Comparison of ENCODE assay signal across 23 mouse cellular contexts in genomic region chr16:16990021-16990420, GRCm38 (mm10). TPM values are rescaled to one million over a fixed set of nuclear protein-coding genes. Genes with fewer than 3 reads are reported as not detected.
DNase-seq lines count a peak whose midpoint lies in the region; ATAC-seq and TF ChIP-seq lines count a peak whose summit lies in the region.
"Had no signal": no experiment of that assay in that cellular context is flagged by ENCODE, and none has a peak within 500 bp of the region (broad histone marks: within the 10 kb centered on the region; RNA-seq: fewer than 3 reads in every experiment).

No protein-coding gene starts in this region.

- TF ChIP-seq EP300 in lung, postnatal 0 days (IDR thresholded peaks at IDR 0.05) = no peak

- peak; percentile 0 for DNase-seq in cerebellum, adult 9-10 months
- no peak for DNase-seq in cerebellum, postnatal 25 days
- peak; percentile 44 for DNase-seq in kidney, adult 9 months
- DNase-seq in lung, postnatal 0 days (ENCODE audit: low spot score) = peak; percentile 31
- DNase-seq in lung, postnatal 4 days = no peak
- DNase-seq: adrenal gland, adult 8-10 months; cerebellum, adult 18-20 months; cerebellum, adult 9-11 months; cerebellum, postnatal 36 days; gastrocnemius, postnatal 10 days; gastrocnemius, postnatal 36 days; heart, adult 2 months; heart, postnatal 14 days; heart, postnatal 4 days had no signal

- H3K36me3 ChIP-seq in kidney, embryonic 14.5 days (ENCODE audit: control insufficient read depth, insufficient read depth, low read length) = peaks cover 13% of the 10 kb centered on the region; the same call in 1 of the 2 replicates
- H3K36me3 ChIP-seq in lung, postnatal 0 days (ENCODE audit: insufficient read depth, low read length) = no peaks in the 10 kb centered on the region
- no peaks in the 10 kb centered on the region; the same call in 1 of the 2 replicates for H3K36me3 ChIP-seq in intestine, postnatal 0 days (ENCODE audit: control insufficient read depth, insufficient read depth)

- no peak overlapping the region for H3K27ac ChIP-seq in kidney, embryonic 14.5 days (ENCODE audit: low read depth, low read length)
- H3K27ac ChIP-seq in lung, postnatal 0 days (ENCODE audit: low read length) = no peak overlapping the region
- H3K27ac ChIP-seq in intestine, postnatal 0 days (ENCODE audit: low read depth, low read length) = no peak overlapping the region
- H3K27ac ChIP-seq: forebrain, embryonic 10.5 days; forebrain, embryonic 13.5 days; heart, adult 2 months; heart, embryonic 10.5 days; heart, embryonic 13.5 days; hindbrain, embryonic 14.5 days had no signal

- H3K9me3 ChIP-seq in kidney, embryonic 14.5 days (ENCODE audit: control insufficient read depth, low read length) = no peaks in the 10 kb centered on the region
- H3K9me3 ChIP-seq in lung, postnatal 0 days (ENCODE audit: low read length) = no peaks in the 10 kb centered on the region
- H3K9me3 ChIP-seq in intestine, postnatal 0 days (ENCODE audit: control insufficient read depth) = no peaks in the 10 kb centered on the region
- H3K9me3 ChIP-seq: forebrain, embryonic 13.5 days; heart, embryonic 10.5 days; heart, embryonic 13.5 days had no signal

- TF ChIP-seq CTCF in lung, postnatal 0 days (IDR thresholded peaks at IDR 0.05) = no peak
- no peak for TF ChIP-seq CTCF in intestine, postnatal 0 days (IDR thresholded peaks at IDR 0.05; ENCODE audit: low read depth)

- no peaks in the 10 kb centered on the region for H3K27me3 ChIP-seq in kidney, embryonic 14.5 days (ENCODE audit: control insufficient read depth, insufficient read depth, low read length)
- H3K27me3 ChIP-seq in lung, postnatal 0 days (replicated peaks; ENCODE audit: insufficient read depth, low read length) = no peaks in the 10 kb centered on the region
- H3K27me3 ChIP-seq in intestine, postnatal 0 days (replicated peaks; ENCODE audit: control insufficient read depth, insufficient read depth, low read length) = no peaks in the 10 kb centered on the region
- H3K27me3 ChIP-seq: forebrain, embryonic 13.5 days; heart, embryonic 13.5 days had no signal

- no peak overlapping the region for H3K9ac ChIP-seq in kidney, embryonic 14.5 days (ENCODE audit: low read depth, low read length)
- no peak overlapping the region for H3K9ac ChIP-seq in lung, postnatal 0 days (replicated peaks; ENCODE audit: low read depth)
- H3K9ac ChIP-seq in intestine, postnatal 0 days (ENCODE audit: low read depth, low read length) = no peak overlapping the region
- H3K9ac ChIP-seq: forebrain, embryonic 13.5 days; heart, embryonic 13.5 days; hindbrain, embryonic 14.5 days had no signal

- no peak for ATAC-seq in kidney, embryonic 14.5 days (ENCODE audit: low FRiP score, low TSS enrichment)
- ATAC-seq in lung, postnatal 0 days = no peak; the same call in 1 of the 2 replicates
- ATAC-seq in intestine, postnatal 0 days = no peak
- ATAC-seq: activated CD4-positive, CD25-positive, alpha-beta regulatory T cell, adult 4 months; forebrain, embryonic 13.5 days; forebrain, embryonic 16.5 days had no signal

- H3K4me2 ChIP-seq in kidney, embryonic 14.5 days (replicated peaks; ENCODE audit: low read depth, low read length) = no peak overlapping the region
- no peak overlapping the region for H3K4me2 ChIP-seq in lung, postnatal 0 days (replicated peaks; ENCODE audit: low read depth, low read length)
- H3K4me2 ChIP-seq in intestine, postnatal 0 days (replicated peaks; ENCODE audit: low read depth) = no peak overlapping the region
- H3K4me2 ChIP-seq: forebrain, embryonic 13.5 days; heart, embryonic 13.5 days; hindbrain, embryonic 14.5 days had no signal

- peaks cover 6% of the 10 kb centered on the region; the same call in 1 of the 2 replicates for H3K4me1 ChIP-seq in kidney, embryonic 14.5 days (ENCODE audit: control insufficient read depth, insufficient read depth, low read length)
- H3K4me1 ChIP-seq in lung, postnatal 0 days (ENCODE audit: insufficient read depth, low read depth, low read length) = peaks cover 8% of the 10 kb centered on the region; the same call in 1 of the 2 replicates
- H3K4me1 ChIP-seq in intestine, postnatal 0 days (replicated peaks; ENCODE audit: control insufficient read depth, insufficient read depth, low read length) = no peaks in the 10 kb centered on the region

- WGBS in kidney, embryonic 14.5 days = 75% methylated on average over 4 of the region's 4 CpGs
- 56% methylated on average over 4 of the region's 4 CpGs for WGBS in lung, postnatal 0 days
- 74% methylated on average over 4 of the region's 4 CpGs for WGBS in intestine, postnatal 0 days

- no peak overlapping the region for H3K4me3 ChIP-seq in kidney, embryonic 14.5 days (ENCODE audit: low read length)
- no peak overlapping the region for H3K4me3 ChIP-seq in lung, postnatal 0 days (ENCODE audit: low read depth, low read length)
- no peak overlapping the region for H3K4me3 ChIP-seq in intestine, postnatal 0 days (ENCODE audit: low read depth, low read length)
- H3K4me3 ChIP-seq: forebrain, embryonic 10.5 days; forebrain, embryonic 13.5 days; heart, adult 2 months; heart, embryonic 10.5 days; heart, embryonic 13.5 days had no signal

RNA-seq across cellular contexts. Expression of gene Mapk1, which starts 6.8 kb away (rescaled TPM):
- 197 and 210 TPM in 2 replicates for polyA plus RNA-seq in kidney, embryonic 14.5 days (2014; fragmentation: Nextera tagmentation; extraction: Ambion mirVana)
- polyA plus RNA-seq in lung, postnatal 0 days (2015; fragmentation: Nextera tagmentation; extraction: Ambion mirVana) = 110 and 117 TPM in 2 replicates
- 86.6 and 88.6 TPM in 2 replicates for polyA plus RNA-seq in intestine, postnatal 0 days (2015; fragmentation: Nextera tagmentation; extraction: Ambion mirVana)

Comparison
In these comparisons a context has a peak if more than half of its experiments do, and no peak if none do; other contexts are left out.
1. DNase-seq: peak in cerebellum, adult 9-10 months (single experiment), kidney, adult 9 months (single experiment) and lung, postnatal 0 days (single experiment); none in cerebellum, postnatal 25 days (0 of 2) and lung, postnatal 4 days (0 of 2).